Mouse (Mus musculus): Measurements from ENCODE around the gene Myo5c. TPM values are rescaled to one million over a fixed set of nuclear protein-coding genes. Genes with fewer than 3 reads are reported as not detected.

Gene Myo5c
- polyA plus RNA-seq, 1 experiment from 2014 or later = 0.47 TPM

GRCm38 (mm10) chr9:75253766-75254165 is 21.9 kb downstream of the Myo5c start:
- H3K4me2 ChIP-seq (ENCODE audit: low read length) = no peak overlapping the region
- H3K9me3 ChIP-seq (ENCODE audit: control insufficient read depth, low read length) = no peaks in the 10 kb centered on the region
- H3K9ac ChIP-seq (replicated peaks; ENCODE audit: low read depth, low read length) = no peak overlapping the region
- peaks cover 13% of the 10 kb centered on the region for H3K4me1 ChIP-seq (replicated peaks; ENCODE audit: control insufficient read depth, insufficient read depth, low read length)
- H3K36me3 ChIP-seq (ENCODE audit: control insufficient read depth, insufficient read depth) = no peaks in the 10 kb centered on the region
- no peak for ATAC-seq
- peak overlapping the region; percentile 26 for H3K27ac ChIP-seq (ENCODE audit: low read length)
- 62% methylated on average over 3 of the region's 3 CpGs for WGBS
- H3K27me3 ChIP-seq (replicated peaks; ENCODE audit: control insufficient read depth, insufficient read depth, low read length) = no peaks in the 10 kb centered on the region
- no peak overlapping the region for H3K4me3 ChIP-seq (replicated peaks; ENCODE audit: low read length)

GRCm38 (mm10) chr9:75254196-75254955 is 22.6 kb downstream of the Myo5c start:
- Histone ChIP-seq H3K9ac (replicated peaks; ENCODE audit: low read depth, low read length) (no peak overlapping the region), H3K27me3 (replicated peaks; ENCODE audit: control insufficient read depth, insufficient read depth, low read length) (no peaks in the 10 kb centered on the region), H3K27ac (ENCODE audit: low read length) (peak overlapping the region; percentile 83), H3K9me3 (ENCODE audit: control insufficient read depth, low read length) (no peaks in the 10 kb centered on the region), H3K4me2 (ENCODE audit: low read length) (no peak overlapping the region), H3K4me1 (replicated peaks; ENCODE audit: control insufficient read depth, insufficient read depth, low read length) (peaks cover 13% of the 10 kb centered on the region), H3K36me3 (ENCODE audit: control insufficient read depth, insufficient read depth) (no peaks in the 10 kb centered on the region), H3K4me3 (replicated peaks; ENCODE audit: low read length) (no peak overlapping the region)
- 60% methylated on average over 13 of the region's 13 CpGs for WGBS
- ATAC-seq = peak; percentile 96

- no peak for ATAC-seq
- Histone ChIP-seq H3K27ac (ENCODE audit: low read length) (no peak overlapping the region), H3K27me3 (replicated peaks; ENCODE audit: control insufficient read depth, insufficient read depth, low read length) (no peaks in the 10 kb centered on the region), H3K9ac (replicated peaks; ENCODE audit: low read depth, low read length) (no peak overlapping the region), H3K4me3 (replicated peaks; ENCODE audit: low read length) (no peak overlapping the region), H3K4me1 (replicated peaks; ENCODE audit: control insufficient read depth, insufficient read depth, low read length) (peaks cover 13% of the 10 kb centered on the region), H3K9me3 (ENCODE audit: control insufficient read depth, low read length) (no peaks in the 10 kb centered on the region), H3K4me2 (ENCODE audit: low read length) (no peak overlapping the region), H3K36me3 (ENCODE audit: control insufficient read depth, insufficient read depth) (no peaks in the 10 kb centered on the region)
- WGBS = 90% methylated on average over 14 of the region's 14 CpGs
Measured at GRCm38 (mm10) chr9:75255820-75256545, 24.2 kb downstream of the Myo5c start.

- Histone ChIP-seq H3K4me1 (replicated peaks; ENCODE audit: control insufficient read depth, insufficient read depth, low read length) (peaks cover 18% of the 10 kb centered on the region), H3K4me3 (replicated peaks; ENCODE audit: low read length) (no peak overlapping the region), H3K27ac (ENCODE audit: low read length) (no peak overlapping the region), H3K36me3 (ENCODE audit: control insufficient read depth, insufficient read depth) (no peaks in the 10 kb centered on the region), H3K27me3 (replicated peaks; ENCODE audit: control insufficient read depth, insufficient read depth, low read length) (no peaks in the 10 kb centered on the region), H3K9me3 (ENCODE audit: control insufficient read depth, low read length) (no peaks in the 10 kb centered on the region), H3K4me2 (ENCODE audit: low read length) (no peak overlapping the region), H3K9ac (replicated peaks; ENCODE audit: low read depth, low read length) (no peak overlapping the region)
- no peak for ATAC-seq
- 67% methylated on average over 4 of the region's 4 CpGs for WGBS
Measured at GRCm38 (mm10) chr9:75258792-75259191, 27.0 kb downstream of the Myo5c start.

- H3K4me1 ChIP-seq (replicated peaks; ENCODE audit: control insufficient read depth, insufficient read depth, low read length) = peaks cover 10% of the 10 kb centered on the region
- H3K9ac ChIP-seq (replicated peaks; ENCODE audit: low read depth, low read length) = no peak overlapping the region
- no peak overlapping the region for H3K27ac ChIP-seq (ENCODE audit: low read length)
- H3K4me3 ChIP-seq (replicated peaks; ENCODE audit: low read length) = no peak overlapping the region
- no peak overlapping the region for H3K4me2 ChIP-seq (ENCODE audit: low read length)
- H3K9me3 ChIP-seq (ENCODE audit: control insufficient read depth, low read length) = no peaks in the 10 kb centered on the region
- no peaks in the 10 kb centered on the region for H3K36me3 ChIP-seq (ENCODE audit: control insufficient read depth, insufficient read depth)
- 89% methylated on average over 4 of the region's 4 CpGs for WGBS
- no peaks in the 10 kb centered on the region for H3K27me3 ChIP-seq (replicated peaks; ENCODE audit: control insufficient read depth, insufficient read depth, low read length)
- no peak for ATAC-seq
Measured at GRCm38 (mm10) chr9:75259656-75260055, 27.8 kb downstream of the Myo5c start.

- H3K9ac ChIP-seq (replicated peaks; ENCODE audit: low read depth, low read length) = no peak overlapping the region
- H3K36me3 ChIP-seq (ENCODE audit: control insufficient read depth, insufficient read depth) = no peaks in the 10 kb centered on the region
- H3K4me3 ChIP-seq (replicated peaks; ENCODE audit: low read length) = no peak overlapping the region
- no peak overlapping the region for H3K4me2 ChIP-seq (ENCODE audit: low read length)
- H3K4me1 ChIP-seq (replicated peaks; ENCODE audit: control insufficient read depth, insufficient read depth, low read length) = peaks cover 7% of the 10 kb centered on the region
- ATAC-seq = peak; percentile 41
- H3K27me3 ChIP-seq (replicated peaks; ENCODE audit: control insufficient read depth, insufficient read depth, low read length) = no peaks in the 10 kb centered on the region
- no peaks in the 10 kb centered on the region for H3K9me3 ChIP-seq (ENCODE audit: control insufficient read depth, low read length)
- WGBS = 3% methylated on average over 8 of the region's 8 CpGs
- no peak overlapping the region for H3K27ac ChIP-seq (ENCODE audit: low read length)
Measured at GRCm38 (mm10) chr9:75261332-75261872, 29.6 kb downstream of the Myo5c start.

- WGBS = 68% methylated on average over 8 of the region's 8 CpGs
- Histone ChIP-seq H3K27ac (ENCODE audit: low read length) (no peak overlapping the region), H3K27me3 (replicated peaks; ENCODE audit: control insufficient read depth, insufficient read depth, low read length) (no peaks in the 10 kb centered on the region), H3K4me3 (replicated peaks; ENCODE audit: low read length) (no peak overlapping the region), H3K9ac (replicated peaks; ENCODE audit: low read depth, low read length) (no peak overlapping the region), H3K4me1 (replicated peaks; ENCODE audit: control insufficient read depth, insufficient read depth, low read length) (peaks cover 7% of the 10 kb centered on the region), H3K36me3 (ENCODE audit: control insufficient read depth, insufficient read depth) (no peaks in the 10 kb centered on the region), H3K4me2 (ENCODE audit: low read length) (no peak overlapping the region), H3K9me3 (ENCODE audit: control insufficient read depth, low read length) (no peaks in the 10 kb centered on the region)
- 0 out of 2 replicates have a peak, but pooled peaks have one; percentile 28 for ATAC-seq
Measured at GRCm38 (mm10) chr9:75262235-75262826, 30.5 kb downstream of the Myo5c start.

- no peak overlapping the region for H3K9ac ChIP-seq (replicated peaks; ENCODE audit: low read depth, low read length)
- H3K9me3 ChIP-seq (ENCODE audit: control insufficient read depth, low read length) = no peaks in the 10 kb centered on the region
- H3K4me1 ChIP-seq (replicated peaks; ENCODE audit: control insufficient read depth, insufficient read depth, low read length) = peaks cover 7% of the 10 kb centered on the region
- H3K36me3 ChIP-seq (ENCODE audit: control insufficient read depth, insufficient read depth) = no peaks in the 10 kb centered on the region
- H3K4me2 ChIP-seq (ENCODE audit: low read length) = no peak overlapping the region
- H3K27ac ChIP-seq (ENCODE audit: low read length) = no peak overlapping the region
- ATAC-seq = no peak
- 44% methylated on average over 3 of the region's 3 CpGs for WGBS
- no peak overlapping the region for H3K4me3 ChIP-seq (replicated peaks; ENCODE audit: low read length)
- no peaks in the 10 kb centered on the region for H3K27me3 ChIP-seq (replicated peaks; ENCODE audit: control insufficient read depth, insufficient read depth, low read length)
Measured at GRCm38 (mm10) chr9:75264008-75264718, 32.3 kb downstream of the Myo5c start.

- H3K4me2 ChIP-seq (ENCODE audit: low read length) = no peak overlapping the region
- no peaks in the 10 kb centered on the region for H3K4me1 ChIP-seq (replicated peaks; ENCODE audit: control insufficient read depth, insufficient read depth, low read length)
- no peak for ATAC-seq
- H3K27me3 ChIP-seq (replicated peaks; ENCODE audit: control insufficient read depth, insufficient read depth, low read length) = no peaks in the 10 kb centered on the region
- H3K27ac ChIP-seq (ENCODE audit: low read length) = no peak overlapping the region
- no peak overlapping the region for H3K9ac ChIP-seq (replicated peaks; ENCODE audit: low read depth, low read length)
- no peaks in the 10 kb centered on the region for H3K36me3 ChIP-seq (ENCODE audit: control insufficient read depth, insufficient read depth)
- WGBS = 78% methylated on average over 6 of the region's 6 CpGs
- H3K9me3 ChIP-seq (ENCODE audit: control insufficient read depth, low read length) = no peaks in the 10 kb centered on the region
- H3K4me3 ChIP-seq (replicated peaks; ENCODE audit: low read length) = no peak overlapping the region
Measured at GRCm38 (mm10) chr9:75267147-75267546, 35.3 kb downstream of the Myo5c start.
